Mouse (Mus musculus): ENCODE results near the gene Gm49384.
A peak's percentile ranks its signal among the peaks of the same experiment; 100 is the strongest.

DNA sequence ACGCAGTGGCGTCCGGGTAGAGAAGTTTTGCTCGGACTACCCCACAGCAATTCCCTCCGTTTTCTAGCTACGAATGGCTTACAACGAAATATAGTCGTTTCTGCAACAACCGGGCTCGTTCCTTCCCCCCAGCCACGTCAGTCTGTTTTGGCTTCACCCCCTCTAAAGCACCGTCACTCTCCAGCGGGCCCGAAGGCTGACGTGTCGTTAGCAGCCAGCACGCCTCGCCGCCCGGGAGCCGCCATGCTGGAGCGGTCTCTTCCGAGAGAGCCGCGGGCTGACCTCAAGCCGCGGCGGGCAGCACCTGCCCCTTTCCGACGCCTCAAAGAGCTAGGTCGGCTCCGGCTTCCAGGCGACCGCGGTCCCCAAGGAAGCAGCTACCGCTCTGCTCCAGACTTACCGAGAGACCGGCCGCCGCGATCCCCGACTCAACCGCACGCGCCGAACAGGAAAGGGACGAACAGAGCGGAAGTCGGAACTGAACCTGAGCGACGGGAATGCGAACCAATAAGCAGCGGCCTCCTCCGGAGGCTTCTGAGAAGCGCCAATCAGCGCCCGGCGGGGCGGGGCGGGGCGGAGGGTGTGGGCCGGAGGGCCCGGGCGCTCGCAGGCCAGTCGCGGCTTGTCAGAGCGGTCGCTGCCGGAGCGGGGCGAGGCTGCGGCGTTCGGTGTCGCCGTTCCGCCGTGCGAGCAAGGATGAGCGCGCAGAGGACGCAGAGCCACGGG is 20.3 kb downstream of the Gm49384 start, which contains the start of the genes Rpl36al and Mgat2:
- TF ChIP-seq POLR2AphosphoS5 (IDR thresholded peaks at IDR 0.05; ENCODE audit: insufficient replicate concordance, low read depth, low read length) (0 out of 2 replicates have a peak, but pooled peaks have one; percentile 27), GATA1 (IDR thresholded peaks at IDR 0.05; ENCODE audit: borderline replicate concordance, low read length) (no peak)
